Mouse (Mus musculus): Measurements from ENCODE around the gene Serpinb6a.
"Not testable (repeated sequence)": the region's sequence is repeated elsewhere in the genome, so short reads cannot be mapped to it uniquely, and the experiment has no call there.

The Serpinb6a gene

GRCm38 (mm10) chr13:33966574-33966973, 36.0 kb downstream of the Serpinb6a start:
- no peak for DNase-seq

DNA sequence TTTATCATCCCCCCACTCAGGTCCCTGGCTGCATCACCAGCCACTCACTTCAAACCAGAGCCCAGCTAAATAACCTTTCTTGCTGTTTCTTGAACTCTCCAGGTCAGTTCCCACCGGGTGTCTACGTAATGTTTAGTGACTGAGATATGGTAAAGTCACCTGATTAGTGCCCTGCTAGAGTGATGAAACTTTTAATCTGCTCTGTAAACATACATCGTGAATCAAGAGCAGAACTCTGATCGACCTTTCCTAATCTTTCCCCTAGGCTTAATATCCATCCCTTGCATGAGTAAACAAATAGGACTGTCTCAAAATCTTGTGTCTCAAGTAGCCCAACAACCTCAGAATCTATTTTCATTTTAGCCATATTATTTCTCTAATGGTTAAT, 36.6 kb downstream of the Serpinb6a start:
- no peak for DNase-seq

DNA sequence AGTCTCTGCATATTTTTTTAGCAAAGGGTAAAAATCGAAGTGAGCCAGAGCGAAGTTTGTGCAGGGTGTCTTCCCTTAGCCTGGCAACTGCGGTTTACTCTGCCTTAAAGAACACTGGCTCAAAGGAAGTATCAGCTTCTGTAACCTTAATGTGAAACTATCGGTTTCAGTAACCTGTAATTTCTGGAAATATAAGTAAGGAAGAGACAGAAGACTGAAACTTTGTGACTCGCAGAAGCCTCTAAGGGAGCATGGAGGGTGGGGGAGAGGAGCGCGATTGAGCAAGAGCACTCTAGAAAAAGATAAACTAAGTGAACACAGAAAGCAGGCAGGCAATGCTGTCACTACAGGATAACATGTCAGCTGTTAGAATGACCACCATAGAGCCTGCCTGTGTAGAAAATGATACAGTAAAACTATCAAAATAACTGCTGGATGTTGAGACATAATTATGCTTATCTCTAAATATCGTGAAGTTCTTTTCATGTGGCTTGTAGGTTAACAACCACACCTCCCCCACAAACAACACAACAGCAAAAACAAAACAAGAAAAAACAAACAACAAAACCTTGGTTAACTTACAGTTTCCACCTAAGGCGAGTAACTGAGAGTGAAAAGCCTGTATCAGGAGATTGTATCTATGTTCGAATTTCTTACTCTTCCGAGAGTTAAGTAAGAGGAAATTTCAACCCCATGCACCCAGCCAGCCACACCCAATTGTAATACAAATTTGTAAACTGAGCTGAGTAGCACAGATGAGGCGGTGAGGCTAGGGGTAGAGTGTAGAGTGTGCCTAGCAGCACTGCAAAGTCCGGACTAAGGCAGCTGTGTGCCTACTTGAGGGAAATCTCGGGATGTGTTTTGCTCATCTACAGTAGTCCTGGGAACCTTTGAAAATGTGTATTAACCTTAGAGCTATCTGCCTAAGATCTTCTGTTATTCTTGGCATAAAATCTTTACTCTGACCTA, 37.3 kb downstream of the Serpinb6a start:
- DNase-seq: no peak

- DNase-seq: peak; percentile 87
Measured at GRCm38 (mm10) chr13:33964206-33965046, 38.2 kb downstream of the Serpinb6a start, which contains the start of gene Nqo2. Nqo2 (plus strand) TSS chr13:33964687.

DNA sequence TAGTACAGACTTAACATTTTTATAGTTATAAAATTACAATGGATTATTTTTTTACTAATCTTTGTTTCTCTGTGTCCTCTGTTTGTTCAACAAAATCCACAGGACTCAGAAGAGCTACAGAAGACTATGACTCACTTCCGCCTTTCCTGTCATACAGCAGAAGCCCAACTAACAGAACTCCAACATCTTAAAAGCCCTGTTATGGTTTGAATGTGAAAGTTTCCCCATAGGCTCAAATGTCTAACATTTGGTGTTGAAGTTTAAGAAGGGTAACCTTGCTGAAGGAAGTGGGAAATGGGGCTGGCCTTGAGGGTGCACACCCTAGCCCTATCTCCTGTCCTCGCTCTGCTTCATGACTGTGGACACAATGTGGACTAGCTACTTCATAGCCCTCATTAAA, 42.8 kb downstream of the Serpinb6a start:
- DNase-seq: no peak

GRCm38 (mm10) chr13:33956571-33957421, 45.8 kb downstream of the Serpinb6a start:
- DNase-seq: peak; percentile 49

GRCm38 (mm10) chr13:33952947-33953346, 49.6 kb downstream of the Serpinb6a start:
- DNase-seq: no peak

DNA sequence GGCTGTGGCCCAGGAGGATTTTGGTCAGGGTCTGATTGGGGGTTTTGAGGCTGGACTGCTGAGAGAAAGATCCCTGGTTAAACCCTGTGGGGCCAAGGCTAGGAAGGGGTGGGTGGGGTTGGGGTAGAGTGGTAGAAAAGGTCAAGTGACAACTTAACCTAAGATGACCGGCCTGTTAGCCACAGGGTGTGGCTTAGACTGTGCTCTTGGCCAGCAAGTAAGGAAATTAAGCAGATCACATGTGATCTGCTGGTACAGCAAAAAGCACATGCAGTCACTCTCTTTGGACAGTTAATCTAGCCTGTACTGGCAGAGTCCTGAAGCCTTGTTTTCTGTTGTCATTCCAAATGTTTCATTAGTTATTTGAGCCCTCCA, 50.5 kb downstream of the Serpinb6a start:
- no peak for DNase-seq

GRCm38 (mm10) chr13:33951308-33952074, 51.1 kb downstream of the Serpinb6a start:
- DNase-seq: no peak

DNA sequence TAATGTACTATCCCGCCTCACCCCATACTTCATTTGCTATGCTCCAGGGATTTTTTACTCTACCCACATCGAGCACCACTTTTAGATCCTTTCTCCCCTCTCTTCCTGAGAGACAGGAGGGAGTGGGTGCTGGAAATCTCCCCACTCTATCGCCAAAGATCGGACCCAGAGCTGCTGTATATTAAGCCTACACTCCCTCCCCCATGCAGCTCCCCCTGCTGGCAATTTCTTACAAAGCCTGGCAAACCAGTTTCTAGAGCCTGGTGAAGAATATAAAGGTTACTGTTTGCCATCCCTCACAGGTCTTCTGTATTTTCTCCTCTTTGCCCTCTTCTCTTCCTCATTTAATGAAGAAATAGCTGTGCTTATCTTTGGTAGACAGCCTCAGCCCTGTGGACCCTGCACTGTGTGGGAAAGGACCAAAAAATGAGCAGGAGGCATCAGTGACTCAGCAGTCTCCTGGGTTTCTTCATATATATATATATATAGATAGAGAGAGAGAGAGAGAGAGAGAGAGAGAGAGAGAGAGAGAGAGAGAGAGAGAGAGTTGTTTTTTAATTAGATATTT, 60.3 kb downstream of the Serpinb6a start:
- DNase-seq: no peak

DNA sequence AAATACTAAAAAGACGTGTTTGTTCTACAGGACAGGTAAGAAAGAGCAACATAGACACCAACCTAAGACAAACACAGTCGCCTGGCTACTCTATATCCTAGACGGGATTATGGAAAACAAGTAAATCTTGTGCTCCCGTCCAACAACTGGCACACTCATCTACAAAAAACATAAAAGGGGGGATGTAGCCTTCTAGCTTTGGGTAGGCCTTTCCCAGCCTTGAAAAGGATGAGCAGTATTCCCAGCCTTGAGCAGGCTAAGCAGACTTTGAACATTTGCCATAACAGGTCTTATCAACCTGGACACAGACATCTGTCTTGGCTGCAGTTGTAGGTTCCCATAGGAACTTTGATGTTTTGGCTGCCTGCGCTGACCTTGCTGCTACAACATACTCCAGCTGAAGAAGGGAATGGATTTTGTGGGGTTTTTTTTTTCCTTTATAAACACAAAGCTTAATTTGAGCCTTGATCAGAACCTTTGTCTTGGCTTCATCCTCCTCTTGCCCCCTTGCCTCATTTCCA, 61.2 kb downstream of the Serpinb6a start:
- DNase-seq: no peak

- not testable (repeated sequence) for DNase-seq
Measured at GRCm38 (mm10) chr13:33937587-33937986, 65.0 kb downstream of the Serpinb6a start.

GRCm38 (mm10) chr13:33937151-33937550, 65.4 kb downstream of the Serpinb6a start:
- no peak for DNase-seq

GRCm38 (mm10) chr13:33935465-33936181, 67.0 kb downstream of the Serpinb6a start:
- peak; percentile 64 for DNase-seq

- DNase-seq: no peak
Measured at GRCm38 (mm10) chr13:33934743-33935142, 67.9 kb downstream of the Serpinb6a start.

DNA sequence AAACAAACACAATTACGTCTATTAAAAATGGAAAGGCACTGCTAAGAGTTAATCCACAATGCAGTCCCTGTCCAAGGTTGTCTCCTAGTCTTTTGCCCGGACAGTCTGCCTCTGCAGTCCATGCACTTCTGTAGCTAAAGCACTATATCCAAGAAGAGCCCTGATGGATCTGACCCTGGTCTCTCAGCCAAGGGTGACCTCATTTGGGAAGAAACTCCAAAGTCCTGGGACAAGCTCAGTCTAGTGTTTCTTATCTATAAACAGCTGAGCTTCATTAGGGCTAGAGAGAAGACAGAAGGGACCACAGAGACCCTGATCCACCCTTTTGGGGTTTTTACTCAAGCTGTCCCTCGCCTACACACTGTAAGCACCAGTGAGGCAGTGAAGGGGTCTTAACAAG, 71.7 kb downstream of the Serpinb6a start:
- no peak for DNase-seq

DNA sequence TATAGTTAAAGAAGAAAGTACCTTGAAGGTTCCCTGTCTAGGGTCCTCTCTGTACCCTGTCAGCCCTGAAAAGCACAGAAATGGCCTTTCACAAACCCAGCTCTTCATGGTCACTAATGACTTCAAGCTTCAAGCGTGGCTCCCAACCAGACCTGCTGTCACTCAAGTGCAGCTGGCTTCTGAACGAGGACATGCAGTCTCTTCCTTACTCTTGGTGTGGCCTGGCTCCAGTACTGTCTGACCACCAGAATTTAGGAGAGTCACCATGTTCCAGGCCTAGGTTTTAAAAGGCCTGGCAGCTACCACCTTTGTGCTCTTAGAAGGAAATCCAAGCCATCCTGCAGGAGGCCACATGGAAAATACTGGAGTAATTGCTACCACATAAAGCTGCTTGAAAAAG, 72.3 kb downstream of the Serpinb6a start:
- DNase-seq: no peak

DNA sequence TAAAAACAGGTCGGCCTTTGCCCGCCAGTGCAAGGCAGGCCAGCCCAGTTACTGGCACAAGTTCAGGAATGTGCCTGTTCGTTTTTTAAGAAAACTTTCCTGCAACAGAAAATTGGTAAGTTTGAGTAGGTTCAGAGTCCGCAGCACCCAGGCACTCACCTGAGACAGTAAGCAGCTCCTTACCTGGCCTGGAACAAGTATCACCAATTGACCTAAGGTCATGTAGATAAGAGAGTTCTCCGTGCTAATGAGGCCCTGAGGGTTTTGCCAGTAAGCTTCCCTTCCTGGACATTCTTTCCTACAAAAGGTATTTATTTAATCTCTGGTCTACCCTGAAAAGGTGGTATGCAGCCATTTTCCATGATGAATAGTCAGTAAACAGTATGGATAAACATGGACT, 80.9 kb downstream of the Serpinb6a start:
- no peak for DNase-seq

DNA sequence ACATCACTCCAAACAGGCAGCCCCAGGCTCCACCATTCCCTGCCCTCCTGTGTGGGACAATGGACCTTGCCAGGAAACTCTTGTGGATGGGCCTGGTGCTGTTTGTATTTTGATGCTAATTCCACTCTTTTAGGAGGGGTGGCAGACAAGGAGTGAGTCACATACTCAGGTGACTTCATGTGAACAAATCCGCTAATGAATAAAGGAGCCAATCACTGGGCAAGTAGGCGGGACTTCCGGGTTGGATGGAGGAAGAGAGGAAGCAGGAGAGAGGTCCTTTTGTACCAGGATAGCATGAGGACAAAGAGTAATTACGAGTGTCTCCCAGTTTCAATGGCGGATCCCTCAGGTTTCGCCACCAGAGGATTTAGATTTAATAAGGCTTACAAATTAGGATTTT, 81.6 kb downstream of the Serpinb6a start:
- DNase-seq: no peak

DNA sequence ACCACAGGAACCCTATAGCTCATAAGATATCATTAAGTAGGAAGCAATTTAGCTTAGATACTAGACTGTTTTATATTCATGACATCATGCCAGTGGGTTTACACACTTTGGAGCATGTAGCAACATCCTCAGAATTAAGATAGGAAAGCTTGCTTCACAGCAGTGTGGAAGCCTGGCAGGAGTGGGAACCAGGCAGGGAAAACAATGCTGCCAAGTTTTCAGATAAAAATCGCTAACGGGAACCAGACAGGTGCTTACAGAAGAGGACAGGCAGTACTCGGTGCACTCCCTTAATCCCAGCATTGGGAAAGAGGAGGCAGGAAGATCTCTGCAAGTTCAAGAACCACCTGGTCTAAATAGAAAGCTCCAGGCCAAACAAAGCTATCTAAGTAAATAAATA, 95.8 kb downstream of the Serpinb6a start:
- DNase-seq: no peak
